In the genomic region with DNA sequence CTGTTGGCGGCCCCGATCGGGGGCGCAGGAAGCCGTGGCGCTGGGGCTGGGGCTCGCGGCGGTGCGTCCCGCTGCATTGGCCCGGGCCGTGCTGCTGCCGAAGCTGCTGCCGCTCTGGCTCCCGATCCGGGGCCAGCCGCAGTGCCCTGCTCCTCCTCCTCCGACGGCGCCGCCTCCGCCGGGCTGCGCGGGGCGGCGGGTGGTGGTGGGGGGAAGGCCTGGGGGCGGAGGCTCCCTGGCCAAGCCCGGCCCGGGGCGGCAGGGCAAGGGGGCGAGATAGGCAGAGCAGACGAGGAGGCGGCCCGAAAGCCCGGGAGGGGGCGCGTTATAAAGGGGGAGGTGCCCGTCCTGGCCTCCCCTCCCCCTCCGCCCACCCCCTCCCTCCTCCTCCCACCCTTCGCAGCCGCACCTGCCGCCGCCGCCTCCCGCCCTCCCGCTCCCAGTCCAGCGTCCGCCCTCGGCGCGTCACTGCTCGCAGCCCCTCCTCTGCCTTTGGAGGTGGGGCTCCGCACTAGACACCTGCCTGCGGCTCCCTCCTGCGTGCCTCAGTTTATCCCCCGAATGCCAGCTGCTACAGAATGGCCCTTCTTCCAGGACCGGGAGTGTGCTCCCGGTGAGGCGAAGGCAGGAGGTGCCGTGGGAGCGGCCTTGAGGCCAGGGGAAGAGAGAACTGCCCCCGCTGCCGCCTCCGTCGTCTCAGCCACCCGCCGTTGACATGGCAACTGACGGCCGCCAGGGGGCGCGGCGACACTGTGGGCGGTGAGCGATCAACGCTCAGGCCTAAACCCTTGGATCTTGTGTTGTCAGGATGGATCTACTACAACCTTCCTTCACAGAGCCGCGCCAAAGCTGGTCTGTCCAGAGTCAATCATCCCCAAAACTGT, we compare ENCODE assay signal across 7 mouse cellular contexts. TPM values are rescaled to one million over a fixed set of nuclear protein-coding genes. Genes with fewer than 3 reads are reported as not detected.
DNase-seq lines count a peak whose midpoint lies in the region; ATAC-seq lines count a peak whose summit lies in the region.

A gene (minus strand): TSS at position 143 of the 884 bp plus-strand sequence.

- peaks cover 4% of the 10 kb centered on the region; the same call in 1 of the 2 replicates for H3K4me1 ChIP-seq in embryonic facial prominence, embryonic 11.5 days (ENCODE audit: control insufficient read depth, insufficient read depth, low read length)
- H3K4me1 ChIP-seq in limb, embryonic 11.5 days (ENCODE audit: control insufficient read depth, insufficient read depth, low read length) = peaks cover 13% of the 10 kb centered on the region; the same call in 1 of the 2 replicates
- H3K4me1 ChIP-seq in midbrain, embryonic 14.5 days (ENCODE audit: control insufficient read depth, insufficient read depth, low read length) = peaks cover 15% of the 10 kb centered on the region

- no peaks in the 10 kb centered on the region for H3K27me3 ChIP-seq in embryonic facial prominence, embryonic 11.5 days (ENCODE audit: control insufficient read depth, insufficient read depth, low read length)
- H3K27me3 ChIP-seq in limb, embryonic 11.5 days (ENCODE audit: control insufficient read depth, insufficient read depth, low read length) = no peaks in the 10 kb centered on the region
- no peaks in the 10 kb centered on the region for H3K27me3 ChIP-seq in midbrain, embryonic 14.5 days (ENCODE audit: control insufficient read depth, insufficient read depth, low read length)

- H3K27ac ChIP-seq in embryonic facial prominence, embryonic 11.5 days (replicated peaks; ENCODE audit: low read depth, low read length) = peak within 1 kb of the TSS; percentile 93
- peak within 1 kb of the TSS; percentile 92 for H3K27ac ChIP-seq in limb, embryonic 11.5 days (replicated peaks; ENCODE audit: low read depth, low read length)
- peak within 1 kb of the TSS; percentile 99 for H3K27ac ChIP-seq in midbrain, embryonic 14.5 days (replicated peaks; ENCODE audit: low read depth, low read length)

- peak; percentile 96 for DNase-seq in adrenal gland, postnatal 14 days
- DNase-seq in embryonic facial prominence, embryonic 11.5 days (ENCODE audit: low spot score) = peak; percentile 92
- peak; percentile 99 for DNase-seq in heart, adult 11 months
- DNase-seq in kidney, adult 18-20 months = peak; percentile 95
- peak; percentile 92 for DNase-seq in limb, embryonic 11.5 days (ENCODE audit: low spot score)
- DNase-seq in midbrain, embryonic 14.5 days = peak; percentile 95
- DNase-seq in spleen, adult 18-20 months = peak; percentile 88 to 89

- no peaks in the 10 kb centered on the region for H3K9me3 ChIP-seq in embryonic facial prominence, embryonic 11.5 days (replicated peaks; ENCODE audit: control insufficient read depth, low read length)
- no peaks in the 10 kb centered on the region; the same call in 1 of the 2 replicates for H3K9me3 ChIP-seq in limb, embryonic 11.5 days (ENCODE audit: control insufficient read depth, low read length)
- no peaks in the 10 kb centered on the region for H3K9me3 ChIP-seq in midbrain, embryonic 14.5 days (ENCODE audit: control insufficient read depth, low read length)

- H3K36me3 ChIP-seq in embryonic facial prominence, embryonic 11.5 days (replicated peaks; ENCODE audit: control insufficient read depth, insufficient read depth, low read depth, low read length) = peaks cover 6% of the 10 kb centered on the region
- peaks cover 15% of the 10 kb centered on the region; the same call in 1 of the 2 replicates for H3K36me3 ChIP-seq in limb, embryonic 11.5 days (ENCODE audit: control insufficient read depth, insufficient read depth, low read length)
- H3K36me3 ChIP-seq in midbrain, embryonic 14.5 days (ENCODE audit: control insufficient read depth, insufficient read depth, low read length) = peaks cover 31% of the 10 kb centered on the region

- H3K4me3 ChIP-seq in embryonic facial prominence, embryonic 11.5 days (ENCODE audit: low read depth, low read length) = peak within 1 kb of the TSS; percentile 91
- peak within 1 kb of the TSS; percentile 85 for H3K4me3 ChIP-seq in limb, embryonic 11.5 days (ENCODE audit: low read depth, low read length)
- peak within 1 kb of the TSS; percentile 89 for H3K4me3 ChIP-seq in midbrain, embryonic 14.5 days (replicated peaks; ENCODE audit: low read depth, low read length)

- ATAC-seq in embryonic facial prominence, embryonic 11.5 days (replicated peaks; ENCODE audit: insufficient number of reproducible peaks, low FRiP score, low TSS enrichment, low read depth) = peak; percentile 72
- ATAC-seq in limb, embryonic 11.5 days (ENCODE audit: insufficient number of reproducible peaks, low FRiP score, low TSS enrichment, low read depth) = peak; percentile 78
- ATAC-seq in midbrain, embryonic 14.5 days (ENCODE audit: low FRiP score, low TSS enrichment) = peak; percentile 89

- H3K9ac ChIP-seq in embryonic facial prominence, embryonic 11.5 days (replicated peaks; ENCODE audit: low read length) = peak within 1 kb of the TSS; percentile 89
- peak within 1 kb of the TSS; percentile 78 for H3K9ac ChIP-seq in limb, embryonic 11.5 days (ENCODE audit: low read length)
- H3K9ac ChIP-seq in midbrain, embryonic 14.5 days (replicated peaks; ENCODE audit: low read length) = peak within 1 kb of the TSS; percentile 95

- H3K4me2 ChIP-seq in embryonic facial prominence, embryonic 11.5 days (ENCODE audit: low read depth, low read length) = peak within 1 kb of the TSS; percentile 90
- H3K4me2 ChIP-seq in limb, embryonic 11.5 days (ENCODE audit: low read depth, severe bottlenecking) = peak within 1 kb of the TSS; percentile 77
- peak within 1 kb of the TSS; percentile 97 for H3K4me2 ChIP-seq in midbrain, embryonic 14.5 days (ENCODE audit: low read length)

- WGBS in embryonic facial prominence, embryonic 11.5 days = 0% methylated on average over 42 of the region's 79 CpGs
- WGBS in limb, embryonic 11.5 days = under 1% methylated on average over 48 of the region's 79 CpGs
- under 1% methylated on average over 53 of the region's 79 CpGs for WGBS in midbrain, embryonic 14.5 days

RNA-seq across cellular contexts. Expression of the gene that starts here (rescaled TPM):
- 67.4 and 79.7 TPM in 2 replicates for total RNA-seq in adrenal gland, postnatal 14 days (2021)
- 79.2 and 89.8 TPM in 2 replicates for polyA plus RNA-seq in embryonic facial prominence, embryonic 11.5 days (2014; fragmentation: Nextera tagmentation; extraction: Ambion mirVana)
- polyA plus RNA-seq in limb, embryonic 11.5 days (2014; fragmentation: Nextera tagmentation; extraction: Ambion mirVana) = 98.3 and 101 TPM in 2 replicates
- polyA plus RNA-seq in midbrain, embryonic 14.5 days (2014; fragmentation: Nextera tagmentation; extraction: Ambion mirVana) = 61.4 and 76.5 TPM in 2 replicates

Comparison
In these comparisons a context has a peak if more than half of its experiments do, and no peak if none do; other contexts are left out.
1. Peak in every context shown above with its lines: DNase-seq, ATAC-seq, H3K4me3 ChIP-seq and H3K27ac ChIP-seq.